In genomic region chr10:19448838-19449559, GRCm38 (mm10) we compare ENCODE assay signal across 26 mouse cellular contexts.
DNase-seq lines count a peak whose midpoint lies in the region; ATAC-seq lines count a peak whose summit lies in the region.
"Had no signal": no experiment of that assay in that cellular context is flagged by ENCODE, and none has a peak within 500 bp of the region (broad histone marks: within the 10 kb centered on the region; RNA-seq: fewer than 3 reads in every experiment).

No protein-coding gene starts in this region.

- peaks cover 100% of the 10 kb centered on the region for H3K27me3 ChIP-seq in midbrain, embryonic 10.5 days (ENCODE audit: low read depth, poor library complexity, severe bottlenecking)
- H3K27me3 ChIP-seq in midbrain, embryonic 14.5 days (ENCODE audit: control insufficient read depth, insufficient read depth, low read length): peaks cover 7% of the 10 kb centered on the region; the same call in 1 of the 2 replicates
- H3K27me3 ChIP-seq in intestine, embryonic 15.5 days (replicated peaks): no peaks in the 10 kb centered on the region
- H3K27me3 ChIP-seq in forebrain, embryonic 11.5 days (ENCODE audit: control insufficient read depth, insufficient read depth, low read length): no peaks in the 10 kb centered on the region
- H3K27me3 ChIP-seq: heart, embryonic 12.5 days; heart, embryonic 15.5 days had no signal

- H3K4me2 ChIP-seq in midbrain, embryonic 14.5 days (ENCODE audit: low read length): no peak overlapping the region
- peak overlapping the region; percentile 33; the same call in 1 of the 2 replicates for H3K4me2 ChIP-seq in intestine, embryonic 15.5 days (replicated peaks)
- H3K4me2 ChIP-seq in forebrain, embryonic 11.5 days (ENCODE audit: low read depth, low read length, severe bottlenecking): no peak overlapping the region
- H3K4me2 ChIP-seq: heart, embryonic 12.5 days; heart, embryonic 15.5 days; hindbrain, embryonic 13.5 days had no signal

- H3K4me1 ChIP-seq in midbrain, embryonic 10.5 days: peaks cover 21% of the 10 kb centered on the region
- no peaks in the 10 kb centered on the region for H3K4me1 ChIP-seq in midbrain, embryonic 14.5 days (ENCODE audit: control insufficient read depth, insufficient read depth, low read length)
- no peaks in the 10 kb centered on the region for H3K4me1 ChIP-seq in intestine, embryonic 15.5 days (replicated peaks)
- H3K4me1 ChIP-seq in forebrain, embryonic 11.5 days (replicated peaks; ENCODE audit: control insufficient read depth, insufficient read depth, low read length): no peaks in the 10 kb centered on the region
- H3K4me1 ChIP-seq: heart, embryonic 12.5 days; heart, embryonic 15.5 days; hindbrain, embryonic 13.5 days had no signal

- H3K4me3 ChIP-seq in midbrain, embryonic 10.5 days: no peak overlapping the region
- no peak overlapping the region for H3K4me3 ChIP-seq in midbrain, embryonic 14.5 days (replicated peaks; ENCODE audit: low read depth, low read length)
- H3K4me3 ChIP-seq in intestine, embryonic 15.5 days (replicated peaks): no peak overlapping the region
- H3K4me3 ChIP-seq in forebrain, embryonic 11.5 days (ENCODE audit: low read depth, low read length): no peak overlapping the region
- H3K4me3 ChIP-seq: forebrain, embryonic 10.5 days; gastrocnemius, adult 2 months; heart, embryonic 12.5 days; heart, embryonic 15.5 days; hindbrain, embryonic 13.5 days had no signal

- peak; percentile 24 for DNase-seq in midbrain, embryonic 10.5 days (ENCODE audit: low spot score)
- DNase-seq in midbrain, embryonic 14.5 days: no peak
- peak; percentile 29 for DNase-seq in embryo, embryonic 11 days
- DNase-seq in yolk sac, embryonic 10.5 days (ENCODE audit: low spot score): peak; percentile 32
- no peak for DNase-seq in thymus, postnatal 14 days
- DNase-seq in lung, adult 18-20 months: no peak
- DNase-seq in forebrain, embryonic 11.5 days (ENCODE audit: low spot score): no peak
- DNase-seq: adrenal gland, adult 2 months; adrenal gland, postnatal 14 days; cerebellum, adult 11-12 months; cerebellum, adult 8-10 months; cerebellum, postnatal 36 days; forebrain, postnatal 0 days; gastrocnemius, adult 2 months; gastrocnemius, postnatal 14 days; heart, adult 18-20 months; heart, postnatal 10 days; heart, postnatal 4 days had no signal

- H3K27ac ChIP-seq in midbrain, embryonic 10.5 days (replicated peaks): no peak overlapping the region
- no peak overlapping the region for H3K27ac ChIP-seq in midbrain, embryonic 14.5 days (replicated peaks; ENCODE audit: low read depth, low read length)
- H3K27ac ChIP-seq in intestine, embryonic 15.5 days: 0 out of 2 replicates have a peak overlapping the region, but pooled peaks have one; percentile 51
- H3K27ac ChIP-seq in forebrain, embryonic 11.5 days (ENCODE audit: low read depth, low read length): no peak overlapping the region
- H3K27ac ChIP-seq: forebrain, embryonic 10.5 days; gastrocnemius, adult 2 months; heart, embryonic 15.5 days; hindbrain, embryonic 13.5 days had no signal

- ATAC-seq in midbrain, embryonic 14.5 days (ENCODE audit: low FRiP score, low TSS enrichment): no peak
- peak; percentile 75 for ATAC-seq in intestine, embryonic 15.5 days
- no peak for ATAC-seq in forebrain, embryonic 11.5 days (replicated peaks; ENCODE audit: low FRiP score)
- ATAC-seq: CD4-positive, CD25-positive, alpha-beta regulatory T cell, adult 4 months; forebrain, embryonic 14.5 days; forebrain, postnatal 0 days; hindbrain, embryonic 16.5 days had no signal

- H3K36me3 ChIP-seq in midbrain, embryonic 10.5 days: no peaks in the 10 kb centered on the region
- H3K36me3 ChIP-seq in midbrain, embryonic 14.5 days (ENCODE audit: control insufficient read depth, insufficient read depth, low read length): no peaks in the 10 kb centered on the region
- H3K36me3 ChIP-seq in intestine, embryonic 15.5 days: no peaks in the 10 kb centered on the region
- H3K36me3 ChIP-seq in forebrain, embryonic 11.5 days (ENCODE audit: control insufficient read depth, insufficient read depth, low read length): no peaks in the 10 kb centered on the region
- H3K36me3 ChIP-seq: forebrain, embryonic 10.5 days; heart, embryonic 12.5 days; heart, embryonic 15.5 days; hindbrain, embryonic 13.5 days had no signal

- no peaks in the 10 kb centered on the region for H3K9me3 ChIP-seq in midbrain, embryonic 10.5 days (replicated peaks)
- H3K9me3 ChIP-seq in midbrain, embryonic 14.5 days (ENCODE audit: control insufficient read depth, low read length): no peaks in the 10 kb centered on the region
- H3K9me3 ChIP-seq in intestine, embryonic 15.5 days: no peaks in the 10 kb centered on the region
- H3K9me3 ChIP-seq in forebrain, embryonic 11.5 days (ENCODE audit: control insufficient read depth, low read length): no peaks in the 10 kb centered on the region
- H3K9me3 ChIP-seq: forebrain, embryonic 10.5 days; heart, embryonic 12.5 days; heart, embryonic 15.5 days; hindbrain, embryonic 13.5 days had no signal

- H3K9ac ChIP-seq in midbrain, embryonic 14.5 days (replicated peaks; ENCODE audit: low read length): no peak overlapping the region
- no peak overlapping the region for H3K9ac ChIP-seq in intestine, embryonic 15.5 days
- no peak overlapping the region for H3K9ac ChIP-seq in forebrain, embryonic 11.5 days (ENCODE audit: low read length)
- H3K9ac ChIP-seq: forebrain, postnatal 0 days; heart, embryonic 12.5 days; heart, embryonic 15.5 days; hindbrain, embryonic 13.5 days had no signal

- WGBS in midbrain, embryonic 10.5 days: 40% methylated on average over 12 of the region's 12 CpGs
- 17% methylated on average over 12 of the region's 12 CpGs for WGBS in midbrain, embryonic 14.5 days
- WGBS in intestine, embryonic 15.5 days: 58% methylated on average over 12 of the region's 12 CpGs
- 69% methylated on average over 12 of the region's 12 CpGs for WGBS in forebrain, embryonic 11.5 days

Comparison
In these comparisons a context has a peak if more than half of its experiments do, and no peak if none do; other contexts are left out.
1. DNase-seq: peak in midbrain, embryonic 10.5 days (single experiment), embryo, embryonic 11 days (single experiment) and yolk sac, embryonic 10.5 days (single experiment); none in midbrain, embryonic 14.5 days (single experiment), thymus, postnatal 14 days (single experiment), lung, adult 18-20 months (0 of 2) and forebrain, embryonic 11.5 days (single experiment).